Mouse (Mus musculus) forebrain, postnatal 0 days (tissue): ENCODE measurements at regions not wholly inside any gene's neighbourhood (a gene's known extent, or its start where the extent isn't known, plus 50 kb on each side); places are given as distances from the start of the nearest gene placed in this dataset.

Experiments used
- ATAC-seq: fragments of 200-750 bp; cut with Nextera tagmentation; 2 replicates; pipeline ENCODE4 v1.8.0; 2017; ENCODE audit warnings: mild to moderate bottlenecking, moderate library complexity
- DNase-seq: peaks from one replicate; pipeline ENCODE4 v3.0.0-alpha.2; 2015
- H3K27ac ChIP-seq: fragments of 300-500 bp; sonication (generic); 2 replicates; pipeline ENCODE4 v1.5.1; 2014; ENCODE audit warnings: low read depth, mild to moderate bottlenecking, antibody characterized with exemption, low read length, moderate library complexity, mixed read lengths
- H3K27me3 ChIP-seq: fragments of 300-500 bp; sonication (generic); 2 replicates; pipeline ENCODE4 v1.6.1; 2014; ENCODE audit warnings: mild to moderate bottlenecking, low read length, mixed read lengths; ENCODE audit not compliant: insufficient read depth
- H3K36me3 ChIP-seq: fragments of 300-500 bp; sonication (generic); 2 replicates; pipeline ENCODE4 v1.6.1; 2014; ENCODE audit warnings: mild to moderate bottlenecking, moderate library complexity; ENCODE audit not compliant: insufficient read depth
- H3K4me1 ChIP-seq: fragments of 300-500 bp; sonication (generic); 2 replicates; pipeline ENCODE4 v1.6.1; 2014; ENCODE audit warnings: antibody characterized with exemption; ENCODE audit not compliant: insufficient read depth
- H3K4me2 ChIP-seq: fragments of 300-500 bp; sonication (generic); 2 replicates; pipeline ENCODE4 v1.6.1; 2014; ENCODE audit warnings: low read depth, mild to moderate bottlenecking, moderate library complexity
- H3K4me3 ChIP-seq: fragments of 300-500 bp; sonication (generic); 2 replicates; pipeline ENCODE4 v1.5.1; 2014; ENCODE audit warnings: low read depth, low read length, mixed read lengths
- H3K9ac ChIP-seq: fragments of 300-500 bp; sonication (generic); 2 replicates; pipeline ENCODE4 v1.6.1; 2014; ENCODE audit warnings: mild to moderate bottlenecking
- H3K9me3 ChIP-seq: fragments of 300-500 bp; sonication (generic); 2 replicates; pipeline ENCODE4 v1.6.1; 2016; ENCODE audit warnings: low read length
- CTCF ChIP-seq: sonication (generic); IDR thresholded peaks from 2 replicates; pipeline ENCODE4 v1.5.1; 2016; ENCODE audit warnings: antibody characterized with exemption, control low read depth, low read depth
- WGBS: fragments of 180-500 bp; shearing (Covaris S2); extraction: QIAGEN DNeasy Blood & Tissue Kit; methylation state at CpG from one replicate; pipeline ENCODE4 v1.1.7; 2014; 5-methylcytosine and 5-hydroxymethylcytosine counted together

DNA sequence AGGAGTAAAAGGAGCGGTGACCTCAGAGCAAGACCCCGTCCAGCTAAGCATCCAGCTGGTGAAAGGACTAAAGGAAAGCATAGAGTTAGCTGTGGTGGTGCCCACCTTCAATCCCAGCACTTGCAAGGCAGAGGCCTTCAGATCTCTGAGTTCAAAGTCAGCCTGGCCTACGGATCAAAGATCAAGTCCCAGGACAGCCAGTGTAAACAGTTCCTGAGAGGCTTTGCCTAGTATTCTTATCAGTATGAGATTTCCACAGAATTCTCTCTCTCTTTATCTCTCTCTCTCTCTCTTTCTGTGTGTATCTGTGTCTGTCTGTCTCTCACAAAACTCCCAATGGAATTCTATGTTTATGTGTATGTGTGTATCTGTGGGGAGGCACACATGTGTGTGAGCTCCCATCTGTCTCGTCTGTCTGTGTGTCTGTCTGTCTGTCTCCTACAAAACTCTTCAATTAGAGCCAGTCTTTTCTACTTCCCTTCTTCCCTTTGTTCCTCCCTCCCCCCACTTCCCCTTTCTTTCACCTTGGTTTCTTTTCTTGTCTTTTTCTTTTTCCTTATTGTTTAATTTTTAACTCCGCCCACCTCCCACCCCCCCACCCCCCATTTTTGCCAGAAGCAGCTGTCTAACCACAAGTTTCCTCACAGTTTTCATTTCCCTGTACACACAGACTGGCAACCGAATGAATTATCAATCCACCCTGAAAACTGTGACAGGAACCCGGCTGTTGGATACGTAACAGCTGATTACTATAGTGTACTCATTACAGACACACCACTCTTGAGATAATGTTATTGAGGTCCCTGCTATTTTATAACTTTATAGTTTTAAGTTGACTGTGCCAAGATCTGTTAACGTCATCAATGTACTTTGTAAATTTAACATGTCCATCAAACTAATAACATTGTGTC is 67.3 kb upstream of the Fam3c start:
- Histone ChIP-seq H3K27me3 (no peaks in the 10 kb centered on the region), H3K4me3 (no peak overlapping the region), H3K9me3 (no peaks in the 10 kb centered on the region), H3K4me1 (no peaks in the 10 kb centered on the region), H3K4me2 (no peak overlapping the region), H3K9ac (no peak overlapping the region), H3K36me3 (no peaks in the 10 kb centered on the region), H3K27ac (no peak overlapping the region)
- ATAC-seq (peak; percentile 51; the same call in 1 of the 2 replicates), DNase-seq (no peak)
- 68% methylated on average over 9 of the region's 9 CpGs for WGBS
- TF ChIP-seq CTCF: no peak

DNA sequence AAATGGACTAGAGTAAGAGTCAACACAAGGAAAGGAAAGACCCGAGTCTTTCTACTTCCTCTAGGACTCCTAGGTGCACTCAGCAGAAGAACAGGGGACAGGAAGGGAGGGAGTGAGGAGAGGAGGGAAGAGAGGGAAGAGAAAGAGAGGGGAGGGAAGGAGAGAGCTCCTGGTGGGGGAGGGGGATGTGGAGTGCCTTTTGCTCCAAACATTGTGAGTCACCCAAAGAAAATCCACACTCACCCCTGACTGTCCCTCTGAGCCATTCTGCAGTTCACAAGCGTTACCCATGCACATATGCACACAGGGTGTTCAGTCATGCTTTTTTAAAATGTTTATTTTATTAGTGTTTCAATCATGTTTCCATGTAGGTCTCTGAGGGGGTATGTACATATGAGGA is 65.5 kb upstream of the Fam3c start:
- no peak for TF ChIP-seq CTCF
- 91% methylated on average over 2 of the region's 2 CpGs for WGBS
- no peak for DNase-seq
- no peaks in the 10 kb centered on the region for H3K4me1 ChIP-seq
- H3K27me3 ChIP-seq: no peaks in the 10 kb centered on the region
- H3K4me2 ChIP-seq: no peak overlapping the region
- H3K9me3 ChIP-seq: no peaks in the 10 kb centered on the region
- H3K27ac ChIP-seq: no peak overlapping the region
- H3K9ac ChIP-seq: no peak overlapping the region
- H3K36me3 ChIP-seq: no peaks in the 10 kb centered on the region
- H3K4me3 ChIP-seq: no peak overlapping the region
- ATAC-seq: no peak

DNA sequence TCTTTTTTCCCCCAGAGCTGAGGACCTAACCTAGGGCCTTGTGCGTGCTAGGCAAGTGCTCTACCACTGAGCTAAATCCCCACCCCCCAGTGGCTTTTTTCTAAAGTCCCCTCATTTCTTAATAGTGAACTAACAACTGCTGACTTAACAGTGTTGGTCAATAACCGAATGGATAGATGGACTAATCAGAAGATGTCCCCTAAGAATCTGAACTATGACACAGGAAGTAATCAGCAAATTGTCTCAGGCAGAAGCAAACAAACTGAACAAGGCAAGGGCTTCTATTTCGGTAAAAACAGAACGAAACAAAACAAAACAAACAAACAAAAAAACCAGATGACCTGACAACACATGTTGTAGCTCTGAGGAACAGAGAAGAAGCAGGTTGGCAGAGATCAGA is 62.2 kb upstream of the Fam3c start:
- H3K4me3 ChIP-seq: no peak overlapping the region
- no peak for DNase-seq
- no peak overlapping the region for H3K9ac ChIP-seq
- no peaks in the 10 kb centered on the region for H3K36me3 ChIP-seq
- H3K4me2 ChIP-seq: no peak overlapping the region
- no peaks in the 10 kb centered on the region for H3K4me1 ChIP-seq
- H3K27me3 ChIP-seq: no peaks in the 10 kb centered on the region
- TF ChIP-seq CTCF: no peak
- no peak for ATAC-seq
- no peaks in the 10 kb centered on the region for H3K9me3 ChIP-seq
- WGBS: 77% methylated on average over 4 of the region's 4 CpGs
- no peak overlapping the region for H3K27ac ChIP-seq

DNA sequence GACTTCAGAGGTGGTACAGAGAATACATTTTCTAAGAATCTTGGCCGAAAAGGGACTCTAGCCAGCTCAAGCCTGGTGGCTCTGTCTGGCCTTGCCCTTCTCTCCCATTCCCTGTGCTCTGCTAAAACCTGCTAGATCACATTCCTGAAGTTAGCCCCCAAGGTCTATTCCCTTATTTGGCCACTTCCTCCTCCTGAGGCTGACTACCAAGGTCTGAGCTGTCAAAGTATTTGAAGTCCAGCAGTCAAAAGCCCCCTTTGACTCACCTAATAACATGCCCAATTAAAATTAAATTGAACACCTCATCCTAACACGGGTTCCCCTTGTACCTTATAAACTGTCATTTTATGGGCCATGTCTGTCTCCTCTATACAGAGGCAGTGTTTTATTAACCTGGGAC is 61.1 kb upstream of the Fam3c start:
- Histone ChIP-seq H3K27ac (no peak overlapping the region), H3K9me3 (no peaks in the 10 kb centered on the region), H3K4me2 (no peak overlapping the region), H3K4me1 (no peaks in the 10 kb centered on the region), H3K27me3 (no peaks in the 10 kb centered on the region), H3K36me3 (no peaks in the 10 kb centered on the region), H3K9ac (no peak overlapping the region), H3K4me3 (no peak overlapping the region)
- no peak for TF ChIP-seq CTCF
- ATAC-seq (no peak), DNase-seq (no peak)
- WGBS: 20% methylated on average over 2 of the region's 2 CpGs

DNA sequence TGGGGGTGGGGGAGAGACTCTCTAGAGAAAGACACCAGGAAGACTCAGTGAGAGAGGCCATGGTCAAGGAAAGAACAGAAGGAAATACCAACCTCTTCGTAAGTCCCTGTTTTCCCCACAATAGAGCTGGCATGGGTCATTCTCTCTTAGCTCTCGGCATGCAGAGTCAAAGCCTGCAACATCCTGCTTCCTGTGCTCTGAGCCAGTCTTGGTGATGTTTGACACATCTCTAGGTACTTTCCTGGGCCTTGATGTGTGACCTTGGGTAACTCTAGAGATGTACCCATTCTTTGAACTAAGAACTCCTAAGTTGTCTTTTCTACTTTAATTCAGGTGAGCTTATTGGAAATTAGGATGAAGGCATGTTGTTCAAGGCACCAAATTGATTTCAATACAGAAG is 55.8 kb upstream of the Fam3c start:
- H3K27me3 ChIP-seq: no peaks in the 10 kb centered on the region
- no peaks in the 10 kb centered on the region for H3K4me1 ChIP-seq
- DNase-seq (no peak), ATAC-seq (no peak)
- H3K9me3 ChIP-seq: no peaks in the 10 kb centered on the region
- no peak overlapping the region for H3K9ac ChIP-seq
- H3K36me3 ChIP-seq: no peaks in the 10 kb centered on the region
- WGBS: 86% methylated on average over 2 of the region's 2 CpGs
- no peak overlapping the region for H3K27ac ChIP-seq
- H3K4me3 ChIP-seq: no peak overlapping the region
- TF ChIP-seq CTCF: no peak
- no peak overlapping the region for H3K4me2 ChIP-seq

DNA sequence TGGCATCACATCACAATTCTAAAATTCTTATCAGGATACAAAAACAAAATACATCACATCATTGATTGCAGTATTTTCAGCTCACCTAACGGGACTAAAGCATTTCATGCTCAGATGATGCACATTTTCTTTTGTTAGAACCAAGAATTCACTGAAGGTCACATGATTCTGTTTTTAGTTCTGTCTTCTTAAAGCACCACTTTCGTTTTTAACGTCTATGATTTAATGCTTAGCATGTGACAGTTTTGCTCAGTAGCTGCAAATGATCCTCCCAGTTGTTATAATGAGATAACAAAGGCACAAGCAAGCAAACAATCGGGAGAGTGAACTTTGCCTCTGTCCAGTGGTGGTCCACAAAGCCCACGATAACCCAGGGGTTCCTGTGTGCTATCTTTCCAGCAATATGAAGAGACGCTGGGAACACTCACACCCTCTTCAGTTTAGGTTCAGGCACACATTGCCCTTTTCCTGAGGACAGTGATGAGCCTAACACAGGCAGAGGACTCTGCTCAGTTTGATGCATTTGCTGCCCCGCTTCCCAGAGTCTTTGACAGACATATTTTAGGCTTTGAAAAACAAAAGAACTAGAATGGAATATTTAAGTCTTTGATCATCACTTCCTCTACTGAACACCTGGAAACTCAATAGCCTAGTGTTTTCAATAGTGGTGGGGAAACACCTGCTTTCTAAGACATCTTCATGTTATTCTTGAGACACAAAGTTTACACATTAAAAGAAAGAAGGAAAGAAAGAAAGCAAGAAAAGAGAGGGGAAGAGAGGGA is 53.0 kb upstream of the Fam3c start:
- no peak for TF ChIP-seq CTCF
- no peaks in the 10 kb centered on the region for H3K9me3 ChIP-seq
- H3K27me3 ChIP-seq: no peaks in the 10 kb centered on the region
- H3K36me3 ChIP-seq: no peaks in the 10 kb centered on the region
- no peak overlapping the region for H3K9ac ChIP-seq
- no peak overlapping the region for H3K27ac ChIP-seq
- H3K4me1 ChIP-seq: no peaks in the 10 kb centered on the region
- DNase-seq (no peak), ATAC-seq (no peak)
- 66% methylated on average over 7 of the region's 7 CpGs for WGBS
- H3K4me3 ChIP-seq: no peak overlapping the region
- no peak overlapping the region for H3K4me2 ChIP-seq
